Mouse (Mus musculus) neural tube, embryonic 11.5 days (tissue): ENCODE results near the gene Tcf25. TPM values are rescaled to one million over a fixed set of nuclear protein-coding genes. Genes with fewer than 3 reads are reported as not detected.
"Not testable (repeated sequence)": the region's sequence is repeated elsewhere in the genome, so short reads cannot be mapped to it uniquely, and the experiment has no call there.

Experiments used
- ATAC-seq: fragments of 200-750 bp; cut with Nextera tagmentation; 2 replicates; pipeline ENCODE4 v1.8.0; 2017; ENCODE audit warnings: moderate number of reproducible peaks, mild to moderate bottlenecking, moderate TSS enrichment, moderate library complexity; ENCODE audit not compliant: insufficient read depth, low FRiP score, low TSS enrichment
- DNase-seq: peaks from one replicate; pipeline ENCODE4 v3.0.0-alpha.2; 2015; ENCODE audit warnings: low spot score
- H3K27ac ChIP-seq: fragments of 300-500 bp; sonication (generic); 2 replicates; pipeline ENCODE4 v1.5.1; 2014; ENCODE audit warnings: low read depth, mild to moderate bottlenecking, low read length
- H3K27me3 ChIP-seq: fragments of 300-500 bp; sonication (generic); 2 replicates; pipeline ENCODE4 v1.6.1; 2014; ENCODE audit warnings: mild to moderate bottlenecking, low read length, mixed read lengths; ENCODE audit not compliant: control insufficient read depth, insufficient read depth
- H3K36me3 ChIP-seq: fragments of 300-500 bp; sonication (generic); 2 replicates; pipeline ENCODE4 v1.6.1; 2014; ENCODE audit warnings: mild to moderate bottlenecking, low read length, moderate library complexity, mixed read lengths; ENCODE audit not compliant: control insufficient read depth, insufficient read depth
- H3K4me1 ChIP-seq: fragments of 300-500 bp; sonication (generic); 2 replicates; pipeline ENCODE4 v1.6.1; 2014; ENCODE audit warnings: low read length, mixed read lengths; ENCODE audit not compliant: control insufficient read depth, insufficient read depth
- H3K4me2 ChIP-seq: fragments of 300-500 bp; sonication (generic); 2 replicates; pipeline ENCODE4 v1.6.1; 2014; ENCODE audit warnings: low read depth, mild to moderate bottlenecking, moderate library complexity
- H3K4me3 ChIP-seq: fragments of 300-500 bp; sonication (generic); 2 replicates; pipeline ENCODE4 v1.5.1; 2014; ENCODE audit warnings: low read depth, low read length
- H3K9ac ChIP-seq: fragments of 300-500 bp; sonication (generic); 2 replicates; pipeline ENCODE4 v1.6.1; 2014; ENCODE audit warnings: mild to moderate bottlenecking, low read length
- H3K9me3 ChIP-seq: fragments of 300-500 bp; sonication (generic); 2 replicates; pipeline ENCODE4 v1.6.1; 2016; ENCODE audit warnings: low read length; ENCODE audit not compliant: control insufficient read depth
- WGBS: fragments of 180-500 bp; shearing (Covaris S2); extraction: QIAGEN DNeasy Blood & Tissue Kit; methylation state at CpG from one replicate; pipeline ENCODE4 v1.1.7; 2014; 5-methylcytosine and 5-hydroxymethylcytosine counted together
- polyA plus RNA-seq: library from polyadenylated mRNA; unstranded; fragments of >200 nt; fragmentation: Nextera tagmentation; extraction: Ambion mirVana; gene quantifications from 2 replicates; pipeline ENCODE4 v1.2.1, GENCODE M21; 2014

The Tcf25 gene
- polyA plus RNA-seq, 1 experiment from 2014 or later = 217 TPM

DNA sequence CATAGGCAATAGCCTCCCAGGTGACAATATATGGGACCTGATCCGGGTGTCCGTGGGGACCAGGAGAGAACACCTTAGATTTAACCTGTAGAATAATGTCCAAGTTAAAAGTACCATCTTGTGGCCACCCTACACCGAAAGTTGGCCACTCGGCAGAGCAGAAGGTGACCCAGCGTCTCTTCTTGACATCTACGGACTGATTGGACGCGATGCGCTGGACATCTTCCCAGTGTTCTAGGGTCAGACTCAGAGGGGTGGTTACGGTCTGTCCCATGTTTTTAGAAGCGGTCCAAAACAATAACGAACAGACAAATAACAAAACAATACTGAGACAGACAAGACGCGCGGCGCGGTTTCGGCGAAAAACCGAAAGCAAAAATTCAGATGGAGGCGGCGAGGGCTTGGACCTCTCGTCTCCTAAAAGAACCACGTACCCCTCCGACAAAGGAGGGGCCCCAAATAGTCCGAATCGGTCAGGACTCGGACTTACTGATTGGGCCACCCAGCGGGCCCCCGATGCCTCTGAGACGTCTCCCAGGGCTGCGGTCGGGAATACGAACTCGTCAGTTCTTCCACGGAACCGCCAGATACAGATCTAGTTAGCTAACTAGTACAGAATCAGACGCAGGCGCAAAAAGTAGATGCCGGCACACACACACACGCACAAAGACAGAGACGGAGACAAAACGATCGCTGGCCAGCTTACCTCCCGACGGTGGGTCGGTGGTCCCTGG lies 59.9 kb downstream of the Tcf25 start:
- peaks cover 16% of the 10 kb centered on the region for H3K9me3 ChIP-seq
- not testable (repeated sequence) for H3K9ac ChIP-seq, H3K4me2 ChIP-seq, ATAC-seq, H3K36me3 ChIP-seq, H3K4me3 ChIP-seq, DNase-seq, H3K27me3 ChIP-seq, H3K4me1 ChIP-seq, H3K27ac ChIP-seq
- 98% methylated on average over 35 of the region's 47 CpGs for WGBS

DNA sequence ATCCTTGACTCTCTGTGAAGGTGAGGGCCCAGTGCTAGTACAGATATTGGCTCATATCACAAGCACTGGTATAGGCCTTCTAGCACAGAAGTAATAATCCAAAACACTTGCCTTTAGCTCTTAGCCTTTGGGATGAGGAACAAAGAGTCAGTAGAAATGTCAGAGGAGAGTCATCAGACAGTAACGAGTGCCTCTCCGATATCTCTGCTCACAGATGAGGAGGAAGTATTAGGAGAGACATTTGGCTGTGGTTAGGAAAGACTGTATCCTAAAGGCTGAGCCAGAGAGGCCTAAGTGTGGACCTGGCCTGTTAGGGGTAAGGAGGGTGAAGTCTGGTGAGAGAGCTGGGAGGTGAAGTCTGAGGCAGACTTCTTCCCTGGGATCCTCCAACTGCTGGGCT lies 68.2 kb downstream of the Tcf25 start:
- 0 out of 2 replicates have a peak, but pooled peaks cover 3% of the 10 kb centered on the region for H3K4me1 ChIP-seq
- H3K9me3 ChIP-seq = no peaks in the 10 kb centered on the region
- no peak overlapping the region for H3K4me2 ChIP-seq
- no peaks in the 10 kb centered on the region for H3K27me3 ChIP-seq
- H3K4me3 ChIP-seq = no peak overlapping the region
- ATAC-seq (no peak), DNase-seq (no peak)
- no peaks in the 10 kb centered on the region for H3K36me3 ChIP-seq
- H3K27ac ChIP-seq = no peak overlapping the region
- 90% methylated on average over 2 of the region's 2 CpGs for WGBS
- H3K9ac ChIP-seq = no peak overlapping the region

DNA sequence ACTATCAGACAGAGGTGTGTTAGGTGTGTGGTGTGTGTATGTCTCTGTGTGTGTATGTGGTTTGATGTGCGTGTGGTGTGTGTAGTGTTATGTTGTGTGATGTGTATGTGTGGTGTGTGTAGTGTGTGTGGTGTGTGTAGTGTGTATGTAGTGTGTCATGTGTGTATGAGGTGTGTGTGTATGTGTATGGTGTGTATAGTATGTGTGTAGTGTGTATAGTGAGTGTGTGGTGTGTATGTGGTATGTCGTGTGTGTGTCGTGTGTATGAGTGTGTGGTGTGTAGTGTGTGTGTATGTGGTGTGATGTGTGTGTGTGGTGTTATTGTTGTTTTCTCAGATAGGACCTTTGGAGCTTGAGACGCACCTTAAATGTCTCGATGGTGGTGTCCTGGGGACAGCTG lies 68.8 kb downstream of the Tcf25 start:
- no peak for DNase-seq
- Histone ChIP-seq H3K4me1 (0 out of 2 replicates have a peak, but pooled peaks cover 3% of the 10 kb centered on the region), H3K4me2 (no peak overlapping the region), H3K27me3 (no peaks in the 10 kb centered on the region), H3K27ac (no peak overlapping the region), H3K4me3 (no peak overlapping the region; the same call in 1 of the 2 replicates), H3K9ac (no peak overlapping the region), H3K9me3 (no peaks in the 10 kb centered on the region), H3K36me3 (no peaks in the 10 kb centered on the region)
- ATAC-seq = 0 out of 2 replicates have a peak, but pooled peaks have one; percentile 9
- 83% methylated on average over 5 of the region's 5 CpGs for WGBS

GRCm38 (mm10) chr8:123442871-123443575 lies 69.5 kb downstream of the Tcf25 start:
- Histone ChIP-seq H3K4me1 (0 out of 2 replicates have a peak, but pooled peaks cover 3% of the 10 kb centered on the region), H3K27me3 (no peaks in the 10 kb centered on the region), H3K27ac (no peak overlapping the region; the same call in 1 of the 2 replicates), H3K9me3 (no peaks in the 10 kb centered on the region), H3K9ac (peak overlapping the region; percentile 80), H3K4me3 (peak overlapping the region; percentile 59), H3K36me3 (no peaks in the 10 kb centered on the region), H3K4me2 (peak overlapping the region; percentile 63)
- 1% methylated on average over 41 of the region's 41 CpGs for WGBS
- peak; percentile 94 for DNase-seq
- ATAC-seq = peak; percentile 94

DNA sequence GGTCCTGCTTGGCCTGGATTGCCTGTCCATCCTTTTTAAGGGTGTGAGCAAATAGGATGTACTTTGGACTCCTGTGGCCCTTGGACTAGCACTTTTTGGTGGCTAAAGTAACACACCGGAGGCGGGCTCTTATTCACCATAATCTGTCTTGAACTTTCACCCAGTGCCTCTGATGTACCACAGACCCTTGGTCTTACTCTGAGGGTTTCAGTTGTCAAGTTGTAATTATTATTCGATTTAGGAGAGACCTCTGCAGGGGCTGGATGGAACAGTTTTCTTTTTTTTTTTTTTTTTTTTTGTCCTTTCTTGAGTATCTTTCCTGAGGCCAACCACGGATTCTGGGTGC lies 70.0 kb downstream of the Tcf25 start:
- H3K4me3 ChIP-seq = peak overlapping the region; percentile 59
- 0 out of 2 replicates have a peak, but pooled peaks cover 3% of the 10 kb centered on the region for H3K4me1 ChIP-seq
- peak overlapping the region; percentile 63 for H3K4me2 ChIP-seq
- H3K27ac ChIP-seq = no peak overlapping the region
- no peaks in the 10 kb centered on the region for H3K9me3 ChIP-seq
- 47% methylated on average over 4 of the region's 4 CpGs for WGBS
- peak overlapping the region; percentile 80 for H3K9ac ChIP-seq
- DNase-seq (no peak), ATAC-seq (no peak; the same call in 1 of the 2 replicates)
- H3K27me3 ChIP-seq = no peaks in the 10 kb centered on the region
- no peaks in the 10 kb centered on the region for H3K36me3 ChIP-seq

GRCm38 (mm10) chr8:123444131-123444530 lies 70.6 kb downstream of the Tcf25 start:
- no peak for DNase-seq
- H3K27me3 ChIP-seq = no peaks in the 10 kb centered on the region
- H3K9me3 ChIP-seq = no peaks in the 10 kb centered on the region
- H3K4me1 ChIP-seq = 0 out of 2 replicates have a peak, but pooled peaks cover 3% of the 10 kb centered on the region
- no peak overlapping the region for H3K4me2 ChIP-seq
- H3K4me3 ChIP-seq = no peak overlapping the region
- 91% methylated on average over 6 of the region's 6 CpGs for WGBS
- no peak overlapping the region for H3K27ac ChIP-seq
- no peak for ATAC-seq
- no peak overlapping the region for H3K9ac ChIP-seq
- no peaks in the 10 kb centered on the region for H3K36me3 ChIP-seq

DNA sequence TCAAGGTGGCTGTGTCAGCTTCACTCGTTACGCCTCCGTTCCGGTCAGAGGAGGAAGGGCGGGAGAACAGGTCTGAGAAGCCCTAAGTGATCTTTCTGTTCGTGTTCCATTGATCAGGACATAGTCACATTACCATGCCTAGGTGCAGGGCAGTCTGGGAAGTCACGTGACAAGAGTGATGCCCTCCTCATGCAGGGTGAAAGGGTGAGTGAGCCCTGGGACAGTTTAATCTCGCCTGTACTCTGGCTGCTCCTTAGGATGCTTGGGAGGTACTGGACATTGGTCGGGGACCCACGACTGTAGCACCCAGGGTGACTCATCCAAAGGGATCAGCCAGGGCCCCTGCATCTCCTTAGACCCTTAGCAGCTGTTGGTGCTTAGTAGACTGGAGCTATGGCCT lies 72.4 kb downstream of the Tcf25 start:
- no peak for DNase-seq
- no peak overlapping the region for H3K4me3 ChIP-seq
- H3K27ac ChIP-seq = no peak overlapping the region
- ATAC-seq = no peak
- no peak overlapping the region for H3K9ac ChIP-seq
- no peaks in the 10 kb centered on the region for H3K9me3 ChIP-seq
- H3K36me3 ChIP-seq = no peaks in the 10 kb centered on the region
- H3K27me3 ChIP-seq = no peaks in the 10 kb centered on the region
- 0 out of 2 replicates have a peak, but pooled peaks cover 3% of the 10 kb centered on the region for H3K4me1 ChIP-seq
- no peak overlapping the region for H3K4me2 ChIP-seq
- 87% methylated on average over 10 of the region's 10 CpGs for WGBS

DNA sequence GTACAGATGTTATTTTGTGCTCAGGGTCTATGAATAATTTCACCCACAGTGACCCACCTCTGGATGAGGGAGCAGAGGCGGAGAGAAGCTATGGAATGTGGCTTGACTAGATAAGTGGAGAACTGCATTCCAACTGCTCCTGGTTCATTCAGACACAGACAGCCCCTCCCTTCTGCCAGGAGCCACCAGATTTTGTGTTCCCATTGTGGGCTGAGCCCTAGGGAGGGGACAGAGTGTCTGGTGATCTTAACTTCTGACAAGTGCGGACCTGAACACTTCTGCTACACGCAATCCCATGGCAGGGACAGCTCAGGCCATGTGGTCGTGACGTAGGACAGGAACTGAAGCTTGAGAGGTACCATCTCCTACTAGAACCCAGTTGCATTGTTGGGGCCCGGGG lies 73.2 kb downstream of the Tcf25 start:
- no peaks in the 10 kb centered on the region for H3K9me3 ChIP-seq
- H3K27me3 ChIP-seq = no peaks in the 10 kb centered on the region
- no peak overlapping the region for H3K9ac ChIP-seq
- H3K36me3 ChIP-seq = no peaks in the 10 kb centered on the region
- ATAC-seq (no peak), DNase-seq (no peak)
- no peak overlapping the region for H3K4me3 ChIP-seq
- H3K27ac ChIP-seq = no peak overlapping the region
- 0 out of 2 replicates have a peak, but pooled peaks cover 3% of the 10 kb centered on the region for H3K4me1 ChIP-seq
- 89% methylated on average over 6 of the region's 6 CpGs for WGBS
- no peak overlapping the region for H3K4me2 ChIP-seq
